Mouse (Mus musculus) limb, embryonic 11.5 days (tissue): Measurements from ENCODE around the gene Cnih3. TPM values are rescaled to one million over a fixed set of nuclear protein-coding genes. Genes with fewer than 3 reads are reported as not detected.

ENCODE experiments used
- ATAC-seq: fragments of 200-750 bp; cut with Nextera tagmentation; 2 replicates; pipeline ENCODE4 v1.8.0; 2017; ENCODE audit warnings: low read depth; ENCODE audit not compliant: insufficient number of reproducible peaks, low FRiP score, low TSS enrichment
- DNase-seq: peaks from one replicate; pipeline ENCODE4 v3.0.0-alpha.2; 2015; ENCODE audit warnings: low spot score
- H3K27ac ChIP-seq: fragments of 300-500 bp; sonication (generic); replicated peaks from 2 replicates; pipeline ENCODE4 v1.5.1; 2014; ENCODE audit warnings: low read depth, mild to moderate bottlenecking, low read length
- H3K27me3 ChIP-seq: fragments of 300-500 bp; sonication (generic); 2 replicates; pipeline ENCODE4 v1.6.1; 2014; ENCODE audit warnings: mild to moderate bottlenecking, low read length, mixed read lengths; ENCODE audit not compliant: control insufficient read depth, insufficient read depth
- H3K36me3 ChIP-seq: fragments of 300-500 bp; sonication (generic); 2 replicates; pipeline ENCODE4 v1.6.1; 2014; ENCODE audit warnings: mild to moderate bottlenecking, low read length, moderate library complexity, mixed read lengths; ENCODE audit not compliant: control insufficient read depth, insufficient read depth
- H3K4me1 ChIP-seq: fragments of 300-500 bp; sonication (generic); 2 replicates; pipeline ENCODE4 v1.6.1; 2014; ENCODE audit warnings: low read length, mixed read lengths; ENCODE audit not compliant: control insufficient read depth, insufficient read depth
- H3K4me2 ChIP-seq: fragments of 300-500 bp; sonication (generic); 2 replicates; pipeline ENCODE4 v1.6.1; 2014; ENCODE audit warnings: low read depth, mild to moderate bottlenecking, moderate library complexity; ENCODE audit not compliant: severe bottlenecking
- H3K4me3 ChIP-seq: fragments of 300-500 bp; sonication (generic); 2 replicates; pipeline ENCODE4 v1.5.1; 2014; ENCODE audit warnings: low read depth, low read length
- H3K9ac ChIP-seq: fragments of 300-500 bp; sonication (generic); 2 replicates; pipeline ENCODE4 v1.6.1; 2014; ENCODE audit warnings: mild to moderate bottlenecking, low read length
- H3K9me3 ChIP-seq: fragments of 300-500 bp; sonication (generic); 2 replicates; pipeline ENCODE4 v1.6.1; 2016; ENCODE audit warnings: low read length; ENCODE audit not compliant: control insufficient read depth
- WGBS: fragments of 180-500 bp; shearing (Covaris S2); extraction: QIAGEN DNeasy Blood & Tissue Kit; methylation state at CpG from one replicate; pipeline ENCODE4 v1.1.7; 2014; 5-methylcytosine and 5-hydroxymethylcytosine counted together
- polyA plus RNA-seq: library from polyadenylated mRNA; unstranded; fragments of >200 nt; fragmentation: Nextera tagmentation; extraction: Ambion mirVana; gene quantifications from 2 replicates; pipeline ENCODE4 v1.2.1, GENCODE M21; 2014

Cnih3 gene
- polyA plus RNA-seq, 1 experiment from 2014 or later = not detected

GRCm38 (mm10) chr1:181417937-181418523, 65.6 kb downstream of the Cnih3 start:
- H3K9me3 ChIP-seq = no peaks in the 10 kb centered on the region
- H3K9ac ChIP-seq = no peak overlapping the region
- H3K4me2 ChIP-seq = no peak overlapping the region
- H3K36me3 ChIP-seq = no peaks in the 10 kb centered on the region
- WGBS = 81% methylated on average over 6 of the region's 6 CpGs
- ATAC-seq (no peak), DNase-seq (no peak)
- no peak overlapping the region for H3K27ac ChIP-seq
- H3K27me3 ChIP-seq = no peaks in the 10 kb centered on the region
- no peak overlapping the region for H3K4me3 ChIP-seq
- H3K4me1 ChIP-seq = 0 out of 2 replicates have a peak, but pooled peaks cover 2% of the 10 kb centered on the region

- ATAC-seq = no peak
- 73% methylated on average over 11 of the region's 11 CpGs for WGBS
Observed at GRCm38 (mm10) chr1:181420080-181420536, 67.7 kb downstream of the Cnih3 start.

DNA sequence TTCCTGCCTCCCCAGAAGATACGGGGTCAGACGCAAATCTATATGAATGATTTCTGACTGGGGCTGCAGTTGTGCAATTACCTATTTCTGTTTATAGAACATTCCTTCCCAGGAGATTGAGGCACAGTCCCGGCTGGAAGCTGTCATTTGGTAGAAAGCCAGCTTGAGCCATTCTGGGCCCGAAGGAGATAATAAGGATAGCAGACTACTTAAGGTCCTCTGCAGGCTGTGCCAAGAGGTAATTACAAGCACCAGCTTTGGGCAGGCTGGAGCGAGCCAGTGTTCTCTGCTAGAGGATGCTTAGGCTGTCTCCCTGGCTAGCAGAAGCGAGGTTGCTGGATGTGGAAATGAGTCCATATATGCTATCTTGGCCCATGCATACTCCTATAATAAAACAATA, 70.4 kb downstream of the Cnih3 start:
- WGBS = 78% methylated on average over 6 of the region's 6 CpGs
- no peaks in the 10 kb centered on the region for H3K27me3 ChIP-seq
- DNase-seq (no peak), ATAC-seq (no peak)
- no peak overlapping the region for H3K4me3 ChIP-seq
- no peak overlapping the region for H3K9ac ChIP-seq
- no peaks in the 10 kb centered on the region for H3K9me3 ChIP-seq
- H3K36me3 ChIP-seq = no peaks in the 10 kb centered on the region
- H3K27ac ChIP-seq = no peak overlapping the region
- H3K4me1 ChIP-seq = 0 out of 2 replicates have a peak, but pooled peaks cover 2% of the 10 kb centered on the region
- H3K4me2 ChIP-seq = no peak overlapping the region

More at GRCm38 (mm10) chr1:181420080-181420536, 67.7 kb downstream of the Cnih3 start:
- no peak overlapping the region for H3K27ac ChIP-seq
- no peaks in the 10 kb centered on the region for H3K27me3 ChIP-seq
- no peaks in the 10 kb centered on the region for H3K9me3 ChIP-seq
- H3K9ac ChIP-seq = no peak overlapping the region
- no peaks in the 10 kb centered on the region for H3K36me3 ChIP-seq
- H3K4me2 ChIP-seq = no peak overlapping the region
- H3K4me1 ChIP-seq = 0 out of 2 replicates have a peak, but pooled peaks cover 2% of the 10 kb centered on the region
- no peak overlapping the region for H3K4me3 ChIP-seq
- DNase-seq = no peak

- no peaks in the 10 kb centered on the region for H3K4me1 ChIP-seq
- no peaks in the 10 kb centered on the region for H3K27me3 ChIP-seq
- H3K9me3 ChIP-seq = no peaks in the 10 kb centered on the region
- H3K4me3 ChIP-seq = no peak overlapping the region
- H3K9ac ChIP-seq = no peak overlapping the region
- H3K4me2 ChIP-seq = no peak overlapping the region
- DNase-seq (no peak), ATAC-seq (no peak)
- H3K36me3 ChIP-seq = no peaks in the 10 kb centered on the region
- H3K27ac ChIP-seq = no peak overlapping the region
- WGBS = 87% methylated on average over 3 of the region's 3 CpGs
Observed at GRCm38 (mm10) chr1:181424922-181425321, 72.5 kb downstream of the Cnih3 start.

- ATAC-seq = no peak
- no peaks in the 10 kb centered on the region for H3K9me3 ChIP-seq
- H3K4me1 ChIP-seq = no peaks in the 10 kb centered on the region
- no peak overlapping the region for H3K4me2 ChIP-seq
- no peaks in the 10 kb centered on the region for H3K27me3 ChIP-seq
- WGBS = 95% methylated on average over 3 of the region's 3 CpGs
- DNase-seq = no peak
- no peak overlapping the region for H3K9ac ChIP-seq
- H3K4me3 ChIP-seq = no peak overlapping the region
- H3K27ac ChIP-seq = no peak overlapping the region
- no peaks in the 10 kb centered on the region for H3K36me3 ChIP-seq
Observed at GRCm38 (mm10) chr1:181425388-181425787, 73.0 kb downstream of the Cnih3 start.

DNA sequence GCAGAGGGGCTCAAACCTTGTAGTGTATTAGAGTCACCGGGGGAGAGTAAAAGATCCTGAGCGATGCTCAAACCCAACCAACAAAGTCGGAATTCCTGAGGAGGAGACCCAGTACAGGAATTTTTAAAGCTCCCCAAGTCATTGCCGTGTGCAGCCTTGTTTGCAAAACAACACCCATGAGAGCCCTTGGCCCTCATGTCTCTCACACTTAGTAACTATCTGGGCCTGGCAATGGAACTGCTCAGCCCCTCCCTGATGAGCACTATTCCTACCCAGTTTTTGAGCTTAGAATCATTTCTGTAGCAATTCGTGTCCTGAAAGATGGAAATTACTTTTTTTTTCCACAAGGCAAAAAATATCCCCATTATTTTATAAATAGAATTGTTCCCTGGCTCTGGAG, 74.0 kb downstream of the Cnih3 start:
- ATAC-seq (no peak), DNase-seq (no peak)
- Histone ChIP-seq H3K27ac (no peak overlapping the region), H3K4me1 (no peaks in the 10 kb centered on the region), H3K9me3 (no peaks in the 10 kb centered on the region), H3K9ac (no peak overlapping the region), H3K4me3 (no peak overlapping the region), H3K4me2 (no peak overlapping the region), H3K36me3 (no peaks in the 10 kb centered on the region), H3K27me3 (no peaks in the 10 kb centered on the region)
- WGBS = 74% methylated on average over 5 of the region's 5 CpGs

DNA sequence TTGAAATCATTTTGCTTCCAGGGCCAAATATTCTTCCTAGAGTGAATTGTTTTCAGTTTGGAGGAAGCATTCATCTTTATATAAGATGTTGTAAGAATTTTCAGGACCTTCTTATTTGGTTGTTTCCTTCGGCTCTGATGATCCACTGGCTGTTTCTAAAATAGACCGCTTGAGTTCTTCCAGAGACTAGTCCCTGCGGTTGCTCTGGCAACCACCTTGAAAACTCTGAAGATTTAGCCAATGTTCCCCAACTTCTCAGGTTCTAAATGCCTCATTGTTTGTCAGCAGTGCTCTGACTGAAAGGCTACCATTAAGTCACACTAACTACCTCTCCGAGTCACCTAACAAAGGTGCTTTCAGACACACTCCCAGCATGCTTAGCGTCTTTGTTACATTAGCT, 80.8 kb downstream of the Cnih3 start:
- H3K36me3 ChIP-seq = no peaks in the 10 kb centered on the region
- WGBS = 86% methylated on average over 5 of the region's 5 CpGs
- ATAC-seq (no peak), DNase-seq (no peak)
- no peaks in the 10 kb centered on the region for H3K9me3 ChIP-seq
- H3K4me2 ChIP-seq = no peak overlapping the region
- no peak overlapping the region for H3K4me3 ChIP-seq
- no peaks in the 10 kb centered on the region for H3K4me1 ChIP-seq
- H3K27ac ChIP-seq = 0 out of 2 replicates have a peak overlapping the region, but pooled peaks have one; percentile 10
- no peak overlapping the region for H3K9ac ChIP-seq
- no peaks in the 10 kb centered on the region for H3K27me3 ChIP-seq

DNA sequence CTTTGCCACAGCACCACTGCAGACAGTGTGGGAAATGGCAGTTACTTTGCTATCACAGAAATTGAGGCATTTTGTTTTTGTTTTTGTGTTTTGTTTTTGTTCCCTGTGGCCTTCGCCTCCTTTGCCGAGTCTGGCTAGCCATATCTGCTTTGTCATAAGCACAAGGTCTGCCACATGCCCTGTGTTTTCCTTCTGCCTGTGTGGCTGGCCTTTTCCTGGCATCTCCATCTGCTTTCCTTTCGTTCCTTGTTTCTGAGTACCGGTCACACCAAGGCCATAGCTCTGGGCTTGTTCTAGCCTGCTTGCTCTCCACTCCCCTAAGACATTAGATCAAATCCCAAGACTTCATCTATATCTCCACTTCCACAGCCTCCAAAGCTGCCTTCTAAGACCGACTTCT, 83.0 kb downstream of the Cnih3 start:
- 86% methylated on average over 5 of the region's 5 CpGs for WGBS
- Histone ChIP-seq H3K4me3 (no peak overlapping the region), H3K9ac (no peak overlapping the region)

More for the DNA sequence above, 83.0 kb downstream of the Cnih3 start:
- no peak for ATAC-seq
- Histone ChIP-seq H3K27ac (no peak overlapping the region), H3K9me3 (no peaks in the 10 kb centered on the region), H3K4me2 (no peak overlapping the region), H3K4me1 (no peaks in the 10 kb centered on the region), H3K36me3 (no peaks in the 10 kb centered on the region), H3K27me3 (no peaks in the 10 kb centered on the region)
- no peak for DNase-seq
